Mouse (Mus musculus) ES-E14 (cell line): Measurements from ENCODE around the gene Dmac2. TPM values are rescaled to one million over a fixed set of nuclear protein-coding genes. Genes with fewer than 3 reads are reported as not detected.
A peak's percentile ranks its signal among the peaks of the same experiment; 100 is the strongest.

Source experiments
- DNase-seq: peaks from one replicate; pipeline ENCODE4 v3.0.0-alpha.2; 2013; ENCODE audit warnings: low read depth, low spot score
- H3K27ac ChIP-seq: 2 replicates; pipeline ENCODE4 v1.5.1; 2012; ENCODE audit warnings: low read depth, mild to moderate bottlenecking, low read length, moderate library complexity, mixed read lengths; ENCODE audit not compliant: poor library complexity, insufficient read depth, severe bottlenecking
- H3K36me3 ChIP-seq: 2 replicates; pipeline ENCODE4 v1.6.1; 2012; ENCODE audit warnings: mild to moderate bottlenecking, low read length, moderate library complexity, mixed read lengths; ENCODE audit not compliant: control insufficient read depth, poor library complexity, insufficient read depth, severe bottlenecking
- H3K4me1 ChIP-seq, 2 experiments: fragments of 150-350 bp in 1 of 2; sonication (generic) in 1 of 2; 2 replicates each; pipeline ENCODE4 v1.6.1; 2012; ENCODE audit warnings: low read length in 2 of 2, mild to moderate bottlenecking in 1 of 2, mixed read lengths in 1 of 2; ENCODE audit not compliant: control insufficient read depth in 2 of 2, insufficient read depth in 2 of 2, poor library complexity in 1 of 2
- H3K4me3 ChIP-seq, 2 experiments: fragments of 150-350 bp in 1 of 2; sonication (generic) in 1 of 2; 2 replicates each; pipeline ENCODE4 v1.5.1; 2012; ENCODE audit warnings: low read length in 2 of 2, low read depth in 1 of 2, mild to moderate bottlenecking in 1 of 2, mixed read lengths in 1 of 2; ENCODE audit not compliant: insufficient read depth in 1 of 2, poor library complexity in 1 of 2, severe bottlenecking in 1 of 2
- H3K9ac ChIP-seq: 2 replicates; pipeline ENCODE4 v1.6.1; 2012; ENCODE audit warnings: low read depth, mild to moderate bottlenecking, low read length, mixed read lengths; ENCODE audit not compliant: poor library complexity, insufficient read depth, severe bottlenecking
- H3K9me3 ChIP-seq: fragments of 150-350 bp; sonication (generic); 2 replicates; pipeline ENCODE4 v1.6.1; 2012; ENCODE audit warnings: low read depth, mild to moderate bottlenecking, low read length; ENCODE audit not compliant: control insufficient read depth, insufficient read depth
- CHD2 ChIP-seq: IDR thresholded peaks from 2 replicates; pipeline ENCODE4 v1.6.1; 2014; ENCODE audit warnings: mild to moderate bottlenecking, low read depth, low read length, inconsistent platforms
- HCFC1 ChIP-seq: IDR thresholded peaks from 2 replicates; pipeline ENCODE4 v1.6.1; 2012; ENCODE audit warnings: low read length, inconsistent platforms, borderline replicate concordance; ENCODE audit not compliant: insufficient read depth
- MAFK ChIP-seq: IDR thresholded peaks from 2 replicates; pipeline ENCODE4 v1.6.1; 2014; ENCODE audit warnings: mild to moderate bottlenecking, low read depth, low read length, inconsistent platforms; ENCODE audit not compliant: insufficient read depth
- ZC3H11A ChIP-seq: IDR thresholded peaks from 2 replicates; pipeline ENCODE4 v1.6.1; 2012; ENCODE audit warnings: low read depth, mild to moderate bottlenecking, inconsistent platforms, low read length, borderline replicate concordance
- ZNF384 ChIP-seq: IDR thresholded peaks from 2 replicates; pipeline ENCODE4 v1.6.1; 2012; ENCODE audit warnings: low read depth, low read length, inconsistent platforms
- in situ Hi-C, 2 experiments: fragments of 600-800 bp; cut with MboI; formaldehyde crosslinking; loops; one replicate each; pipeline ENCODE4 v1.15.1; 2025; ENCODE audit warnings: low sequenced_read_pairs in 2 of 2, inconsistent platforms in 1 of 2; ENCODE audit not compliant: unreplicated experiment in 2 of 2
- total RNA-seq: library from RNA; depleted of rRNA; stranded (reverse); fragments of 300-350 nt; gene quantifications from 2 replicates; pipeline ENCODE4 v1.2.3, GENCODE M21; 2012; rRNA removed

Gene Dmac2
- total RNA-seq, 1 experiment = 30.0 TPM

GRCm38 (mm10) chr7:25672442-25672841, 53.2 kb downstream of the Dmac2 start:
- H3K9ac ChIP-seq = no peak overlapping the region

GRCm38 (mm10) chr7:25674297-25674696, 55.1 kb downstream of the Dmac2 start:
- Histone ChIP-seq H3K9ac (peak overlapping the region; percentile 54; the same call in 1 of the 2 replicates), H3K4me3 (peak overlapping the region; percentile 65 to 71; a peak in 3 of 4 replicates), H3K9me3 (no peaks in the 10 kb centered on the region), H3K27ac (no peak overlapping the region), H3K4me1 (peaks cover 5 to 16% of the 10 kb centered on the region in 2 experiments), H3K36me3 (peaks cover 4% of the 10 kb centered on the region; the same call in 1 of the 2 replicates)
- TF ChIP-seq CHD2 (no peak), ZC3H11A (no peak), MAFK (no peak), ZNF384 (no peak), HCFC1 (no peak)
- in situ Hi-C loops = no loop called here
- no peak for DNase-seq

More at GRCm38 (mm10) chr7:25672442-25672841, 53.2 kb downstream of the Dmac2 start:
- Histone ChIP-seq H3K9me3 (no peaks in the 10 kb centered on the region), H3K4me1 (peaks cover 5 to 31% of the 10 kb centered on the region in 2 experiments), H3K27ac (no peak overlapping the region), H3K36me3 (peaks cover 17% of the 10 kb centered on the region), H3K4me3 (no peak overlapping the region)
- DNase-seq = no peak
- TF ChIP-seq MAFK (no peak), ZC3H11A (no peak), HCFC1 (no peak), CHD2 (no peak), ZNF384 (no peak)
- in situ Hi-C loops = no loop called here

GRCm38 (mm10) chr7:25674719-25675300, 55.6 kb downstream of the Dmac2 start, which contains the start of gene Tmem91:
Gene Tmem91 (minus strand): TSS chr7:25675166.
- Histone ChIP-seq H3K4me1 (peaks cover 4 to 14% of the 10 kb centered on the region in 2 experiments), H3K9ac (peak within 1 kb of the TSS; percentile 54), H3K4me3 (peak within 1 kb of the TSS; percentile 65 to 71), H3K27ac (no peak within 1 kb of the TSS), H3K36me3 (peaks cover 4% of the 10 kb centered on the region; the same call in 1 of the 2 replicates), H3K9me3 (no peaks in the 10 kb centered on the region)
- no peak for TF ChIP-seq HCFC1
- no peak for TF ChIP-seq ZNF384
- TF ChIP-seq MAFK = no peak
- TF ChIP-seq ZC3H11A = no peak
- TF ChIP-seq CHD2 = no peak
- in situ Hi-C loops = no loop called here
- no peak for DNase-seq

Other genes with a start within 250 kb of the Dmac2 start
- not detected in 2 replicates for gene Cnfn, start 249.7 kb upstream of the Dmac2 start, total RNA-seq
- gene Lipe, start 220.7 kb upstream of the Dmac2 start, total RNA-seq = 3.8 and 4.7 TPM in 2 replicates
- gene Cxcl17, start 206.5 kb upstream of the Dmac2 start, total RNA-seq = 0.31 TPM in 1 of 2 replicates, not detected in the other
- 5.6 and 16.0 TPM in 2 replicates for gene Ceacam1, start 141.8 kb upstream of the Dmac2 start, total RNA-seq
- gene Ceacam2, start 79.6 kb upstream of the Dmac2 start, total RNA-seq = 0.31 and 0.53 TPM in 2 replicates
- not detected in 2 replicates for gene Erich4, start 3.5 kb upstream of the Dmac2 start, total RNA-seq
- gene B3gnt8, start 7.2 kb downstream of the Dmac2 start, total RNA-seq = 1.7 and 2.3 TPM in 2 replicates
- 96.0 and 116 TPM in 2 replicates for gene Bckdha, start 39.6 kb downstream of the Dmac2 start, total RNA-seq
- 170 and 182 TPM in 2 replicates for gene Exosc5, start 39.8 kb downstream of the Dmac2 start, total RNA-seq
- gene Tmem91, start 55.8 kb downstream of the Dmac2 start, total RNA-seq = 0.94 and 2.6 TPM in 2 replicates
- 4.1 and 5.5 TPM in 2 replicates for gene B9d2, start 61.4 kb downstream of the Dmac2 start, total RNA-seq
- 6.3 and 7.1 TPM in 2 replicates for gene Tgfb1, start 67.6 kb downstream of the Dmac2 start, total RNA-seq
- gene Ccdc97, start 99.7 kb downstream of the Dmac2 start, total RNA-seq = 20.3 and 21.7 TPM in 2 replicates
- 67.1 and 69.0 TPM in 2 replicates for gene Hnrnpul1, start 135.3 kb downstream of the Dmac2 start, total RNA-seq
- 27.1 and 56.5 TPM in 2 replicates for gene Axl, start 169.3 kb downstream of the Dmac2 start, total RNA-seq
- 11.2 and 12.9 TPM in 2 replicates for gene Cyp2s1, start 197.5 kb downstream of the Dmac2 start, total RNA-seq